Mouse (Mus musculus): ENCODE measurements around the gene U2af1. TPM values are rescaled to one million over a fixed set of nuclear protein-coding genes. Genes with fewer than 3 reads are reported as not detected.

Gene U2af1
- total and polyA plus RNA-seq, 3 experiments = 211 to 928 (median 498) TPM

GRCm38 (mm10) chr17:31646199-31647002, 12.3 kb downstream of the U2af1 start:
- Histone ChIP-seq H3K4me3 (ENCODE audit: control insufficient read depth in 1 of 2, insufficient read depth in 1 of 2, low read depth in 2 of 2, low read length in 2 of 2) (no peak overlapping the region), H3K36me3 (ENCODE audit: control insufficient read depth in 1 of 2, insufficient read depth in 2 of 2, low read length in 2 of 2) (peaks cover 0 to 15% of the 10 kb centered on the region in 2 experiments; a peak in 2 of 4 replicates)

DNA sequence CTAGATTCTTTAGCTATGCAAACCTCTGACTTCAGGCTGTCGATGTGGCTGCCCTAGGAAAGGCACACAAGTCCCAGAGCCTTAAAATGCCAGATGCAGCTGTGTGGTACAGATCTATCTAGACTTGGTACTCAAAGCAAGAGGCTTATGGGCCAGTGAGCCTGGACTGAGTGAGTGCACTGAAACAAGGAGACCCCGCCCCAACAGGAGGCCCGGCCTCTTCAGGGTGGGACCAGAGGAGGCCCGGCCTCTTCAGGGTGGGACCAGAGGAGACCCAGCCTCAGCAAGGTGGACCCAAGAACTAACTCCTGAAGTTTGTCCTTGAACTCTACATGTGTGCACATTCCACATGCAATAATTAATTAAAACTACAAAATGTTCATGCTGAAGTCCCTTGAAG, 15.8 kb downstream of the U2af1 start:
- no peak overlapping the region for H3K4me3 ChIP-seq (ENCODE audit: control insufficient read depth in 1 of 2, insufficient read depth in 1 of 2, low read depth in 2 of 2, low read length in 2 of 2)
- no peak for DNase-seq (ENCODE audit: low read depth, low spot score)
- H3K4me1 ChIP-seq (ENCODE audit: control insufficient read depth in 1 of 2, insufficient read depth in 2 of 2, low read length in 2 of 2) = peaks cover 0 to 2% of the 10 kb centered on the region in 2 experiments; a peak in 1 of 4 replicates
- no peak overlapping the region for H3K27ac ChIP-seq (ENCODE audit: control insufficient read depth, low read depth, low read length)
- no peaks in the 10 kb centered on the region for H3K27me3 ChIP-seq (ENCODE audit: control insufficient read depth in 1 of 2, insufficient read depth in 2 of 2, low read length in 2 of 2)
- H3K9ac ChIP-seq (ENCODE audit: control insufficient read depth, low read depth, low read length, poor library complexity, severe bottlenecking) = no peak overlapping the region
- peaks cover 0 to 3% of the 10 kb centered on the region in 2 experiments; a peak in 2 of 4 replicates for H3K36me3 ChIP-seq (ENCODE audit: control insufficient read depth in 1 of 2, insufficient read depth in 2 of 2, low read length in 2 of 2)
- no peaks in the 10 kb centered on the region for H3K9me3 ChIP-seq (replicated peaks; ENCODE audit: insufficient read depth, low read length)
- no peaks in the 10 kb centered on the region for H3K79me2 ChIP-seq (ENCODE audit: control insufficient read depth, insufficient read depth, low read length, poor library complexity)
- TF ChIP-seq EP300 (IDR thresholded peaks at IDR 0.05; ENCODE audit: low read depth in 1 of 2, low read length in 2 of 2) (no peak), USF2 (IDR thresholded peaks at IDR 0.05; ENCODE audit: borderline replicate concordance in 1 of 2, insufficient read depth in 1 of 2, low read depth in 1 of 2, low read length in 2 of 2) (no peak), MAX (IDR thresholded peaks at IDR 0.05; ENCODE audit: low read length) (no peak)

More at GRCm38 (mm10) chr17:31646199-31647002, 12.3 kb downstream of the U2af1 start:
- Histone ChIP-seq H3K9ac (ENCODE audit: control insufficient read depth, low read depth, low read length, poor library complexity, severe bottlenecking) (no peak overlapping the region), H3K4me1 (ENCODE audit: control insufficient read depth in 1 of 2, insufficient read depth in 2 of 2, low read length in 2 of 2) (no peaks in the 10 kb centered on the region), H3K9me3 (replicated peaks; ENCODE audit: insufficient read depth, low read length) (no peaks in the 10 kb centered on the region), H3K27ac (ENCODE audit: control insufficient read depth, low read depth, low read length) (no peak overlapping the region), H3K79me2 (ENCODE audit: control insufficient read depth, insufficient read depth, low read length, poor library complexity) (no peaks in the 10 kb centered on the region), H3K27me3 (ENCODE audit: control insufficient read depth in 1 of 2, insufficient read depth in 2 of 2, low read length in 2 of 2) (no peaks in the 10 kb centered on the region)
- peak; percentile 36 for DNase-seq (ENCODE audit: low read depth, low spot score)
- TF ChIP-seq BHLHE40 (IDR thresholded peaks at IDR 0.05; ENCODE audit: borderline replicate concordance, low read depth, low read length) = no peak
- TF ChIP-seq USF1 (IDR thresholded peaks at IDR 0.05; ENCODE audit: low read depth, low read length) = peak; percentile 32; the same call in 1 of the 2 replicates
- TF ChIP-seq POLR2A (IDR thresholded peaks at IDR 0.05; ENCODE audit: control insufficient read depth in 1 of 2, insufficient read depth in 1 of 2, low read depth in 1 of 2, low read length in 2 of 2, poor library complexity in 1 of 2) = peak; percentile 22 to 44; a peak in 2 of 4 replicates
- TF ChIP-seq POLR2AphosphoS2 (IDR thresholded peaks at IDR 0.05; ENCODE audit: low read length) = peak; percentile 96
- peak; percentile 74 for TF ChIP-seq TBP (IDR thresholded peaks at IDR 0.05; ENCODE audit: low read depth, low read length)
- TF ChIP-seq ZMIZ1 (IDR thresholded peaks at IDR 0.05; ENCODE audit: low read depth, low read length) = peak; percentile 29; the same call in 1 of the 2 replicates

DNA sequence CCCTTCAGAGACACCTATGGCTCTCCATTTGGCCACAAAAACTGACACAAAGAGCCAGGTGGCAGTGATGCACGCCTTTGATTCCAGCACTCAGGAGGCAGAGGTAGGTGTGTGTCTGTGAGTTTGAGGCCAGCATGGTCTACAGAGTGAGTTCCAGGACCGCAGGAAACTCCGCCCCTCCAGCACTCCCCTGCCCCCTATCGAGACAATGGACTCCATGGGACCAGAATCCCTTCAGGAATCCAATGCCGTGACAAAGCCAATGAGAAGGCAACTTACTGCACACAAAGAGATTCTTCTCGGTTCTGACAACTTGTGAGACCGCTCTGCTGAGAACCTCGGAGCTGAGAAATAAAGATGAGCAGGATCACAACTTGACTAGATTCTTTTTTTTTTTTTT, 16.4 kb downstream of the U2af1 start:
- no peaks in the 10 kb centered on the region for H3K79me2 ChIP-seq (ENCODE audit: control insufficient read depth, insufficient read depth, low read length, poor library complexity)
- no peak overlapping the region for H3K9ac ChIP-seq (ENCODE audit: control insufficient read depth, low read depth, low read length, poor library complexity, severe bottlenecking)
- peaks cover 2 to 8% of the 10 kb centered on the region in 2 experiments; a peak in 3 of 4 replicates for H3K4me1 ChIP-seq (ENCODE audit: control insufficient read depth in 1 of 2, insufficient read depth in 2 of 2, low read length in 2 of 2)
- TF ChIP-seq CTCF (IDR thresholded peaks at IDR 0.05 in 2 of 3, conservative IDR thresholded peaks at IDR 0.05 in 1 of 3; ENCODE audit: control insufficient read depth in 1 of 3, insufficient read depth in 1 of 3, low read depth in 2 of 3, low read length in 3 of 3, poor library complexity in 1 of 3, severe bottlenecking in 1 of 3) = no peak
- TF ChIP-seq CHD2 (IDR thresholded peaks at IDR 0.05; ENCODE audit: low read length) = no peak
- TF ChIP-seq HCFC1 (IDR thresholded peaks at IDR 0.05; ENCODE audit: low read depth, low read length) = no peak
- TF ChIP-seq CHD1 (IDR thresholded peaks at IDR 0.05; ENCODE audit: low read depth, low read length) = no peak
- no peak for TF ChIP-seq TBP (IDR thresholded peaks at IDR 0.05; ENCODE audit: low read depth, low read length)
- no peak for TF ChIP-seq MAZ (IDR thresholded peaks at IDR 0.05; ENCODE audit: low read depth, low read length)
- no peak for TF ChIP-seq TAL1 (IDR thresholded peaks at IDR 0.05; ENCODE audit: low read length)
- H3K4me3 ChIP-seq (ENCODE audit: control insufficient read depth in 1 of 2, insufficient read depth in 1 of 2, low read depth in 2 of 2, low read length in 2 of 2) = no peak overlapping the region
- no peak for DNase-seq (ENCODE audit: low read depth, low spot score)
- H3K36me3 ChIP-seq (ENCODE audit: control insufficient read depth in 1 of 2, insufficient read depth in 2 of 2, low read length in 2 of 2) = peaks cover 0 to 3% of the 10 kb centered on the region in 2 experiments; a peak in 2 of 4 replicates
- no peaks in the 10 kb centered on the region for H3K9me3 ChIP-seq (replicated peaks; ENCODE audit: insufficient read depth, low read length)
- no peaks in the 10 kb centered on the region for H3K27me3 ChIP-seq (ENCODE audit: control insufficient read depth in 1 of 2, insufficient read depth in 2 of 2, low read length in 2 of 2)
- no peak overlapping the region for H3K27ac ChIP-seq (ENCODE audit: control insufficient read depth, low read depth, low read length)

Data from MEL (cell line).